Mouse (Mus musculus): ENCODE measurements around the gene Glb1l3. TPM values are rescaled to one million over a fixed set of nuclear protein-coding genes. Genes with fewer than 3 reads are reported as not detected.
"Not testable (repeated sequence)": the region's sequence is repeated elsewhere in the genome, so short reads cannot be mapped to it uniquely, and the experiment has no call there.

Gene Glb1l3
- polyA plus RNA-seq (2012; rRNA removed): 4.8 and 6.4 TPM in 2 replicates

DNA sequence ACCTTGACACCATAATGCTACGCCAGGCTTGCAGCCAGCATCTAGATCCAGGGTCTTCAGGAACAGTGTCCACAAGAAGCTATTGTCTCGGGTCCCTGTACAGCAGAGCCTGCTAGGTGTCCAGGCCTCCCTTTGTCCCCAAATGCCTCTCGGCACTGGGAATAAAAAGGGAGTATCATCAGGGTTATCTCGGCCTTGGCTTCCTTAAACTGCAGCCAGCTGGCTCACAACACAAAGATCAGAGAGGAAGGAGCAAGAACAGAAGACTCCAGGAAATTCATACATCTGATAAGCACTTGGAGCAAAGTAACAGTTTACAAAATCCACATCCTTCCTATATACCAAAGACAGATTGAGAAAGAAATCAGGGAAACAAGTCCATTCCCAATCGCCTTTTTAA lies at the start of gene Glb1l3:
Glb1l3 (minus strand) TSS at position 140 of the 400 bp plus-strand sequence.
- 38% methylated on average over 5 of the region's 5 CpGs for WGBS
- DNase-seq: peak; percentile 17
- peaks cover 9% of the 10 kb centered on the region for H3K4me1 ChIP-seq (ENCODE audit: control insufficient read depth, insufficient read depth, low read length)
- H3K4me3 ChIP-seq (replicated peaks; ENCODE audit: extremely low read depth, low read depth, low read length): no peak within 1 kb of the TSS
- TF ChIP-seq CTCF (IDR thresholded peaks at IDR 0.05; ENCODE audit: insufficient read depth, low read length) (no peak), POLR2A (IDR thresholded peaks at IDR 0.05; ENCODE audit: borderline replicate concordance, extremely low read depth, low read depth, low read length) (peak; percentile 23; the same call in 1 of the 2 replicates)

GRCm38 (mm10) chr9:26869856-26870255 lies 9.2 kb upstream of the Glb1l3 start:
- H3K4me3 ChIP-seq (replicated peaks; ENCODE audit: extremely low read depth, low read depth, low read length); H3K4me1 ChIP-seq (ENCODE audit: control insufficient read depth, insufficient read depth, low read length); DNase-seq: not testable (repeated sequence)
- WGBS: 75% methylated on average over 7 of the region's 7 CpGs

DNA sequence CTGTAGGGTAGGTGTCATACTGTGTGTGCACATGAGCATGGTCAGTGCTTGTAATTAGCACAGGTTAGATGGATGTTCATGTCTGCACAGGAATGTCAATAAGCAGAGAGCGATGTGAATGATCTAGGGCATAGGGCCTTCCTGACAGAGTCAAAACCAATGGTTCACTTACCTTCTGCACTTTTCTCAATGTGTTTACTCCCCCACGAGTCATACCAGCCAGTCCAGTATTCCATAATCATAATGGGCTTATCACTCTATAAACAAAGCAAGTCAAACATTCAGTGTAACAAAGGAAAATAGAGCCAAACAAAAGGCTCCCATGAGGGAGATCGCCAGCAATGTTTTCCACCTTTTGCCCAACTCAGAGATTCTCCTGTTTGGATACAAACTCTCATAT lies 29.6 kb downstream of the Glb1l3 start:
- Histone ChIP-seq H3K4me1 (ENCODE audit: control insufficient read depth, insufficient read depth, low read length) (peaks cover 9% of the 10 kb centered on the region), H3K4me3 (replicated peaks; ENCODE audit: extremely low read depth, low read depth, low read length) (no peak overlapping the region)
- 34% methylated on average over 3 of the region's 3 CpGs for WGBS
- no peak for DNase-seq
- TF ChIP-seq POLR2A (IDR thresholded peaks at IDR 0.05; ENCODE audit: borderline replicate concordance, extremely low read depth, low read depth, low read length) (no peak), CTCF (IDR thresholded peaks at IDR 0.05; ENCODE audit: insufficient read depth, low read length) (no peak)

DNA sequence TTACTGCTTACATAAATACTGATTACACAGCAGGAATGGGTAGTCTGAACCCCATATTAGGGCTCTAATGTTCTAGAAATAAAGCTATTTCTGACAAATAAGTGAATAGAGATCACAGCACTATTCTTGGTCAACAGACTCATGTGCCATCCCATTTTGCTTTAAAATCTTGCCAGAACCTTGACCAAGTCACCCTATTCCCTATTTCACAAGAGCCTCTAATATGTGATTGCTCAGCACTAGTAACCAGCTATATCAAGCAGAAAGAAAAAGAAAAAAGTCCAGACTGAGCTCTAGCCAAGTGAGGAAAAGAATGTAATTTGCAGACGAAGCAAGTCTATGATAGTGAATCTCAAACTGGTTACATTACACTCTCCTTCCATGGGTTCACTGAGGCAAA lies 40.7 kb downstream of the Glb1l3 start:
- WGBS: 52% methylated on average over 1 of the region's 1 CpGs
- TF ChIP-seq CTCF (IDR thresholded peaks at IDR 0.05; ENCODE audit: insufficient read depth, low read length) (no peak), POLR2A (IDR thresholded peaks at IDR 0.05; ENCODE audit: borderline replicate concordance, extremely low read depth, low read depth, low read length) (no peak)
- DNase-seq: no peak

GRCm38 (mm10) chr9:26808735-26809134 lies 52.0 kb downstream of the Glb1l3 start:
- Histone ChIP-seq H3K4me3 (replicated peaks; ENCODE audit: extremely low read depth, low read depth, low read length) (no peak overlapping the region), H3K4me1 (ENCODE audit: control insufficient read depth, insufficient read depth, low read length) (peaks cover 9% of the 10 kb centered on the region)
- TF ChIP-seq POLR2A (IDR thresholded peaks at IDR 0.05; ENCODE audit: borderline replicate concordance, extremely low read depth, low read depth, low read length): no peak
- TF ChIP-seq CTCF (IDR thresholded peaks at IDR 0.05; ENCODE audit: insufficient read depth, low read length): no peak
- 44% methylated on average over 2 of the region's 2 CpGs for WGBS
- no peak for DNase-seq

More for the DNA sequence above, 40.7 kb downstream of the Glb1l3 start:
- no peak overlapping the region for H3K4me3 ChIP-seq (replicated peaks; ENCODE audit: extremely low read depth, low read depth, low read length)
- no peaks in the 10 kb centered on the region for H3K4me1 ChIP-seq (ENCODE audit: control insufficient read depth, insufficient read depth, low read length)

DNA sequence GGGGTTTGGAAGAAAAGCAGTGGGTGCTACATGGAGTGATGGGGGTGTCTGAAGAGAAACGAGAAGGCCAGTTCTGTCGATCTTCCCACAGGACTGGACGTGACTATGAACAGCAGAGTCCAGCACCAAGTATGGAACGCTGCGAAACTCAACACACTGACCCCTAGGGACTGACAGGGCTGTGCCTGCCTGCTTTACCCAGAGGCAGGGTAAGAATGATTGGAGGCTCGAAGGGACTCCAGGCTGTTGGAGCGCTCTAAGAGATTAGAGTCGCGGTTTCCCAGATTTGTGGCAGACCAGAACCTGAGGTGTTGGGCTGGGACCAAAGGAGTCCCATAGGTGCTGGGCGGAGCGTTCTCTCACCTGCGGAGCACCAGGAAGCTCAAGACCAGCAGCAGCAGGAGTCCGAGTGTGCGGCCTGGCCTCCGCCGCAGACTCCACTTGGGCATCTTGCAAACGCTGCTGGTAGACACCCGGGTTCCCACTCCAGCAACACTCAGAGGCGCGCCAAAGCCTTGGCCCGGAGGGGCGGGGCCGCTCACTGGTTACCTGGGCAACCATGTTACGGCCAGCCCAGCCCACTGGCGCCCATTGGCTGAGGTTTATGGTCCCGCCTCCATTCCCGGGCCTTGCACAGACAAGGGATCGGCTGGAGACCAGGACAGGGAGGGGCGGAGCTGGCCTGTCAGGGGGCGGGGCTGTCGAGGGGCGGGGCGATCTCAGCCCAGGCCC lies 54.6 kb downstream of the Glb1l3 start, which contains the start of gene Glb1l2:
Glb1l2 (minus strand) TSS at position 534 of the 732 bp plus-strand sequence.
- peak within 1 kb of the TSS; percentile 63 for H3K4me3 ChIP-seq (replicated peaks; ENCODE audit: extremely low read depth, low read depth, low read length)
- peaks cover 9% of the 10 kb centered on the region for H3K4me1 ChIP-seq (ENCODE audit: control insufficient read depth, insufficient read depth, low read length)
- peak; percentile 65; the same call in 1 of the 2 replicates for TF ChIP-seq POLR2A (IDR thresholded peaks at IDR 0.05; ENCODE audit: borderline replicate concordance, extremely low read depth, low read depth, low read length)
- TF ChIP-seq CTCF (IDR thresholded peaks at IDR 0.05; ENCODE audit: insufficient read depth, low read length): 0 out of 2 replicates have a peak, but pooled peaks have one; percentile 11
- DNase-seq: peak; percentile 92
- WGBS: 4% methylated on average over 33 of the region's 33 CpGs

DNA sequence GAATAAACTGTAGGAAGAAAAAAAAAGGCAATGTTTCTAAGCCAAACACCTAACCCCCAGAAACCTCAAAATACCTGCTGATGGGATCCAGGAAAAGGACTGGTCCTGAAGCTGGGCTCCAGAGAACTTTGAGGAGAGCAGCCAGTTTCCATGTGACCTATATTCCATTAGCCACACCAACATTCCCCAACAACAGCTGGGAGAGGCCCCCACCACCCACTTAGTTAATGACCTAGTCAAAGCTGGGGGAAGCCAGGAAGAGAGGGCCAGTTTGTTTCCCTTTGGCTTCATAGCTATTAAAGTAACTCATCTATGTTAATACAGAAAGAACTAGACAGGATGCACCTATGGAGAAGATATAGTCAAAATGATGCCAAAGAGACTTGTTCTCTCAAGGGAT lies 56.4 kb downstream of the Glb1l3 start:
- Histone ChIP-seq H3K4me1 (ENCODE audit: control insufficient read depth, insufficient read depth, low read length) (peaks cover 6% of the 10 kb centered on the region), H3K4me3 (replicated peaks; ENCODE audit: extremely low read depth, low read depth, low read length) (no peak overlapping the region)
- no peak for DNase-seq
- TF ChIP-seq CTCF (IDR thresholded peaks at IDR 0.05; ENCODE audit: insufficient read depth, low read length): no peak
- no peak for TF ChIP-seq POLR2A (IDR thresholded peaks at IDR 0.05; ENCODE audit: borderline replicate concordance, extremely low read depth, low read depth, low read length)

GRCm38 (mm10) chr9:26800357-26800756 lies 60.3 kb downstream of the Glb1l3 start:
- H3K4me1 ChIP-seq (ENCODE audit: control insufficient read depth, insufficient read depth, low read length): no peaks in the 10 kb centered on the region; the same call in 1 of the 2 replicates
- DNase-seq: no peak
- no peak for TF ChIP-seq CTCF (IDR thresholded peaks at IDR 0.05; ENCODE audit: insufficient read depth, low read length)
- no peak for TF ChIP-seq POLR2A (IDR thresholded peaks at IDR 0.05; ENCODE audit: borderline replicate concordance, extremely low read depth, low read depth, low read length)
- whole genome bisulfite sequencing: 97% methylated on average over 2 of the region's 2 CpGs
- no peak overlapping the region for H3K4me3 ChIP-seq (replicated peaks; ENCODE audit: extremely low read depth, low read depth, low read length)

DNA sequence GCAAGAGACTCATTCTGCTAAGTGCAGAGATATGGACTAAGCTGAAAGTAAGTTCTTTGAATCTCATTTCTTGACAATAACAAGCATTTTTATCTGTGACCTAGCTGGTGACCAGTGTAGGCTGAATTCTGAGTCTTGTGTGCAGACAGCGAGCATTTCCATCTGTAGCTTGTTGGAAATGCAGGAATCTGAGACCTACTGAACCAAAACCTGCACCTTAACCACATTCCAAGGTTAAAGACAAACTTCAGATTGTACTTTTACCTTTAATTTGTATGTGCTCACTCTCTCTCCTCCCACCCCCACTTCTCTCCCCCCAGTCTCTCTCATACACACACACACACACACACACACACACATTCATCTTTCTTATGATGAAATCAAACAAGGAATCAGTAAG lies 62.0 kb downstream of the Glb1l3 start:
- Histone ChIP-seq H3K4me1 (ENCODE audit: control insufficient read depth, insufficient read depth, low read length) (no peaks in the 10 kb centered on the region; the same call in 1 of the 2 replicates), H3K4me3 (replicated peaks; ENCODE audit: extremely low read depth, low read depth, low read length) (no peak overlapping the region)
- no peak for TF ChIP-seq POLR2A (IDR thresholded peaks at IDR 0.05; ENCODE audit: borderline replicate concordance, extremely low read depth, low read depth, low read length)
- no peak for TF ChIP-seq CTCF (IDR thresholded peaks at IDR 0.05; ENCODE audit: insufficient read depth, low read length)
- no peak for DNase-seq
- WGBS: 74% methylated on average over 1 of the region's 1 CpGs

DNA sequence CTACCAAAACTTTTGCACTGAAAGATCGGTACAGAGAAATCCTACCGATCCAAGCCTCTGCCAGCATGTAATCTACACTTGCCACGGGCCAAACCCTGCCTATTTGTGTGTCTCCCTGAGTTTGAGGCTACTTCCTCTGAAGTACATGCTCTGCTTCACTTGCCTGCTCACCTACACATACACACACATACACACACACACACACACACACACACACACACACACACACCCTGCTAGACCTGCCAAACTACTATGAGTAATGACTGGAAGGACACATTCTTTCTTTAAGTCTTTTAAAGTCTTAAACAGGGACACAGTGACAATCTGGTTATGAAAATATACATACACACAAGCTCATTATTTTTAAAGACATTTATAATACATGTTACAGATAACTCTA lies 62.5 kb downstream of the Glb1l3 start:
- DNase-seq: no peak
- Histone ChIP-seq H3K4me1 (ENCODE audit: control insufficient read depth, insufficient read depth, low read length) (no peaks in the 10 kb centered on the region), H3K4me3 (replicated peaks; ENCODE audit: extremely low read depth, low read depth, low read length) (no peak overlapping the region)
- no peak for TF ChIP-seq POLR2A (IDR thresholded peaks at IDR 0.05; ENCODE audit: borderline replicate concordance, extremely low read depth, low read depth, low read length)
- TF ChIP-seq CTCF (IDR thresholded peaks at IDR 0.05; ENCODE audit: insufficient read depth, low read length): no peak
- 80% methylated on average over 3 of the region's 3 CpGs for WGBS
